Mouse (Mus musculus) liver, adult 2 months (tissue): Measurements from ENCODE around the gene Lrrc49. TPM values are rescaled to one million over a fixed set of nuclear protein-coding genes. Genes with fewer than 3 reads are reported as not detected.

Experiments used
- DNase-seq: peaks from one replicate; pipeline ENCODE4 v3.0.0-alpha.2; 2011; ENCODE audit warnings: low read depth, low spot score; ENCODE audit errors: extremely low read depth
- H3K27ac ChIP-seq: fragments of 200-500 bp; replicated peaks from 2 replicates; pipeline ENCODE4 v1.5.1; 2012; ENCODE audit warnings: low read depth, mild to moderate bottlenecking, control low read depth, inconsistent platforms, low read length; ENCODE audit not compliant: insufficient read depth
- H3K27me3 ChIP-seq: fragments of 200-500 bp; 2 replicates; pipeline ENCODE4 v1.6.1; 2012; ENCODE audit warnings: mild to moderate bottlenecking, moderate library complexity, low read length, inconsistent platforms; ENCODE audit not compliant: control insufficient read depth, insufficient read depth
- H3K36me3 ChIP-seq: fragments of 200-500 bp; 2 replicates; pipeline ENCODE4 v1.6.1; 2012; ENCODE audit warnings: low read length, inconsistent platforms; ENCODE audit not compliant: control insufficient read depth, insufficient read depth
- H3K4me1 ChIP-seq: fragments of 200-500 bp; 2 replicates; pipeline ENCODE4 v1.6.1; 2011; ENCODE audit warnings: low read length; ENCODE audit not compliant: control insufficient read depth, insufficient read depth
- H3K4me3 ChIP-seq: fragments of 200-500 bp; 2 replicates; pipeline ENCODE4 v1.5.1; 2011; ENCODE audit warnings: low read depth, mild to moderate bottlenecking, control low read depth, low read length, moderate library complexity; ENCODE audit not compliant: insufficient read depth
- H3K79me2 ChIP-seq: fragments of 200-500 bp; 2 replicates; pipeline ENCODE4 v1.6.1; 2012; ENCODE audit warnings: inconsistent platforms, mild to moderate bottlenecking, low read length, moderate library complexity; ENCODE audit not compliant: control insufficient read depth, insufficient read depth
- H3K9ac ChIP-seq: fragments of 200-500 bp; 2 replicates; pipeline ENCODE4 v1.6.1; 2012; ENCODE audit warnings: low read depth, mild to moderate bottlenecking, control low read depth, inconsistent platforms, low read length
- CTCF ChIP-seq: fragments of 200-500 bp; IDR thresholded peaks from 2 replicates; pipeline ENCODE4 v1.5.1; 2011; ENCODE audit warnings: low read depth, low read length, control low read depth
- POLR2A ChIP-seq: fragments of 200-500 bp; IDR thresholded peaks from 2 replicates; pipeline ENCODE4 v1.6.1; 2011; ENCODE audit warnings: low read length, control low read depth; ENCODE audit not compliant: insufficient read depth; ENCODE audit errors: extremely low read depth
- WGBS: fragments of 180-500 bp; shearing (Covaris S2); methylation state at CpG from one replicate; pipeline ENCODE4 v1.1.7; 2018; 5-methylcytosine and 5-hydroxymethylcytosine counted together
- polyA plus RNA-seq: library from polyadenylated mRNA; depleted of rRNA; stranded (reverse); fragments of >200 nt; gene quantifications from 2 replicates; pipeline ENCODE4 v1.2.3, GENCODE M21; 2012
- total RNA-seq: library from RNA; depleted of rRNA; stranded (reverse); fragments of >200 nt; gene quantifications from 2 replicates; pipeline ENCODE4 v1.2.3, GENCODE M21; 2014

Lrrc49 gene
- total and polyA plus RNA-seq, 2 experiments = 0.17 to 0.28 TPM

DNA sequence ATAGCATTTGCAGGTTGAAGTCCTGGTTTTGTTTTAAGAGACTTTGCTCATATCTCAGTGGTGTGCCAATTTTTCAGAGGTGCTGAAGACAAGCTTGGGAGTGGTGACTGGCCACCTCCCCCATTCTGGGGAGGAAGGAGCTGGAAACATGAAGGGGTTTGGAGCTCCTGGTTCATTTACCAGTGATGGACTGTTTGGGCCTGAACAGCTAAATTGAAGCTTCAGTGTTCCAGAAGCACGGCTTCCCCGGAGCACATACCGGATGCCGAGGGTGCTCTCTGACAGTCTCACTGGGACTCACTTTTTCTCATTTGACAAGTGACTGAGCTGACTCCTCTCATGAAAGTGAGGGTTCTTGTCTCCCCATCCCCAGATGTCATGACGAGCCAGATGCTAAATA lies 20.6 kb upstream of the Lrrc49 start:
- Histone ChIP-seq H3K27ac (no peak overlapping the region), H3K79me2 (no peaks in the 10 kb centered on the region), H3K27me3 (peaks cover 6% of the 10 kb centered on the region), H3K9ac (no peak overlapping the region), H3K4me1 (no peaks in the 10 kb centered on the region), H3K4me3 (no peak overlapping the region), H3K36me3 (no peaks in the 10 kb centered on the region)
- WGBS = 88% methylated on average over 5 of the region's 5 CpGs
- no peak for DNase-seq
- no peak for TF ChIP-seq POLR2A
- TF ChIP-seq CTCF = no peak

DNA sequence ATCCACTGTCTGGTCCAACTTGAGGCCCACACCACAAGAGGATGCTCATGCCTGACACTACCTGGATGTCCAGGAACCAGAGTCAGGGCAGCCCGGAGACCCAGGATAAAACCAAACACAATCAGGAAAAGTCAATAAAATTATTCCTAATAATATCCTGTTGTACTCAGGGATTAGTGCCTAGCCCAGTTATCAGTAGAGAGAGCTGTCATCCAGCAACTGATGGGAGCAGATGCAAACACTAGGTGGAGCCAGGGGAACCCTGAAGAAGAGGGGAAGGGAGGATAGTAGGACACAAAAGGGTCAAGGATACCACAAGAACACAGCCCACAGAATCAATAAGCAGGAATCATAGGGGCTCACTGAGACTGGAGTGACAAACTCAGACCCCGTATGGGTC lies 19.6 kb upstream of the Lrrc49 start:
- H3K36me3 ChIP-seq = no peaks in the 10 kb centered on the region
- TF ChIP-seq CTCF = no peak
- TF ChIP-seq POLR2A = no peak
- no peak for DNase-seq
- no peaks in the 10 kb centered on the region for H3K4me1 ChIP-seq
- 81% methylated on average over 2 of the region's 2 CpGs for WGBS
- H3K9ac ChIP-seq = no peak overlapping the region
- H3K27ac ChIP-seq = no peak overlapping the region
- H3K27me3 ChIP-seq = no peaks in the 10 kb centered on the region
- no peaks in the 10 kb centered on the region for H3K79me2 ChIP-seq
- no peak overlapping the region for H3K4me3 ChIP-seq

DNA sequence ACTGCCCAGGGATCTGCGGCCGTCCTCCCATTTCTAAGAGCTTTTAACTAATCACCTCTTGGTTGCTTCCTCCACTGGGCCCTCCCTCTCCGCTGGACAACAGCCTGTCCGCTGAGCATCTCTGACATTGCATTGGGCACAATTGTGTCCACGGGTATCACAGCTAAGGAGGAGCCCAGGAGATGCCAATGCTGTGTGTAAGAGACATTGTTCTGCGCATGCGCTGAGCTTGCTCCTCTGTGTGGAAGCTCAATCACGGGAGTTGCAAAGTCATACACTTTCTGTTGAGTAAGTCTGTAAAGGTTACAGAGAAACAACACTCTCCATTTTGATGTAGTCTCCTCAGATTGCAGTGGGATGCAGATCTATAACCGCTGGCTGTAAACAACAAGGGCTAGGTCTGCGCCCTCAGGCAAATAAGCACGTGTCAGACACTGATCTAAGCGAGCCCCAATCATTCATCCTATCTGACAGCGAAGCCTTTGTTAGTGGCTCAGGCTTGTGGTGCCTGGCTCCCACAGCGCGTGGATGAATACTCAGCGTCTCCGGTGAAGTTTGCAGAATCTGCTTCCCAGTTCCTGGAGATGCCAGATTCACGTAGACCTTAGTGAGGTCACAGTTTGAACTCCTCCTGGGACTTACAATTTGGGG lies 11.7 kb upstream of the Lrrc49 start:
- Histone ChIP-seq H3K4me3 (no peak overlapping the region), H3K27ac (no peak overlapping the region), H3K79me2 (no peaks in the 10 kb centered on the region), H3K4me1 (no peaks in the 10 kb centered on the region), H3K27me3 (no peaks in the 10 kb centered on the region), H3K36me3 (no peaks in the 10 kb centered on the region), H3K9ac (no peak overlapping the region)
- TF ChIP-seq POLR2A (no peak), CTCF (no peak)
- no peak for DNase-seq
- 77% methylated on average over 18 of the region's 18 CpGs for WGBS

DNA sequence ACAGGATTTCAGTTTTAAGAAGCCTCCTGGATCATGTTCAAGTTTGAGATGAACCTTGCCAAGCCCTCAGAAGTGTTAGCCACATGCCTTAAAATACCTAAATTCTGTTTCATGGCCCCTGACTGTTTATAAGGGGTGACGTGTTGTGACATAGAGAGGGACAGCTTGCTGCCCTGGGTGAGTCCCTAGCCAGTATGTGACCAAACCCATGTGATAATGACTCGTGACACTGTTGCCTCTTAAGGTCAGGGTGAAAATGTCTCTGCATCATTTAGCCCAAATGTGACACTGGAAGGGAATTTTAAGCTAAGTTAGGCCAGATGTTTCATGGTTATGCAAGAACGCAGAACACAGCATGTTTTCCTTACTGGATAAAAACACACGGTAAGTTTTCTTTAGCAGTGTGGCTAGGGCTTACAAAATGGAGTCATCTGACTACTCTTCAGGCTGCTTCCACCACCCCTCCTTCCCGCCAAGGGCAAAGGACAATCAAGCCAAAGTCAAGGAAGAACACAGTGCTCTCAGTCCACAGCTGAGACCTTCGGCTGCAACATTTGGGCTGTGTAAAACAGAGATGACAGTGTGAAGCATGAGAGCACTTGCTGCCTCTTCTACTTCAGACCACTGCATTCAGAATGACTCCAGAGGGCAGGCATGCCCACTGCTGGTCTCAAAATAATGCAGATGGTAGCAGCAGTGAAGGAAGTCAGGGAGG lies 8.5 kb upstream of the Lrrc49 start:
- Histone ChIP-seq H3K4me3 (no peak overlapping the region), H3K27me3 (no peaks in the 10 kb centered on the region), H3K36me3 (no peaks in the 10 kb centered on the region), H3K4me1 (no peaks in the 10 kb centered on the region), H3K9ac (no peak overlapping the region), H3K79me2 (no peaks in the 10 kb centered on the region), H3K27ac (no peak overlapping the region)
- TF ChIP-seq POLR2A = no peak
- TF ChIP-seq CTCF = no peak
- no peak for DNase-seq
- WGBS = 68% methylated on average over 6 of the region's 6 CpGs

DNA sequence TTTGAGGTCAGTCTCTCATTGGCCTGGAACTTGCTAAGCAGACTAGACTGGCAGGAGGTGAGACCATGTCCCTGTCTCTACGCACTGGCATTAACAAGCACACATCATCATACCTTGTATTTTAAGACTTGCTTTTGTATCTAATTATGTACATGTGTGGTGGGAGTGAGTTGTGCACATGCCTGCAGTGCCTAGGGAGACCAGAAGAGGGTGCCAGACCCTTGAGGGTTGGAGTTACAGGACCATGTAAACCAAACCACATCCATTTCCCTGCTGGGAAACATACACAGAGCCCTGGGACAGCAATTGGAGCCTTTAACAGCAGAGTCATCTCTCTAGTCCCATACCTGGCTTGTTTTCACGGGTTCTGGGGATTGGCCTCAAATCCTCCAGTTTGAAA lies 6.0 kb upstream of the Lrrc49 start:
- DNase-seq = no peak
- WGBS = 58% methylated on average over 2 of the region's 2 CpGs
- Histone ChIP-seq H3K27me3 (no peaks in the 10 kb centered on the region), H3K4me1 (no peaks in the 10 kb centered on the region), H3K4me3 (no peak overlapping the region), H3K79me2 (no peaks in the 10 kb centered on the region), H3K36me3 (no peaks in the 10 kb centered on the region), H3K27ac (no peak overlapping the region), H3K9ac (no peak overlapping the region)
- TF ChIP-seq CTCF (peak; percentile 27; the same call in 1 of the 2 replicates), POLR2A (no peak)

DNA sequence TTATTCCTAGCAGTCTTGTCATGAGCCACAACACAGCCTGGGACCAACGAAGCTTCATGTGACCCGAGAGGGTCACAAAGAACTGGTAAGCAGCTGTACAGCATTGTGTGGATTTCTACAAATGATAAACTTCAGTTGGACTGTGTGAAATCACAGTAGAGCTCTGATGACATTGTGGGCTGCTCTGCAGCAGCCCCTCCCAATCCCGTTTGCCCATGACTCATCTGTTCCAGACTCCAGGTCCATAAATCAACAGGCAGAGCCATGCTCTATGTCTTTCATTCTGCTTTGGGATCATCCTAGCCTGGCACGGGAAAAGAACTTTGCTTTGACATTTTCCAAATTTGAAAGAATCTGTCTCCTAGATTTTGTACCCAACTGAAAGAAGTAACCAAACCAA lies 4.7 kb upstream of the Lrrc49 start:
- H3K79me2 ChIP-seq = no peaks in the 10 kb centered on the region
- no peaks in the 10 kb centered on the region for H3K36me3 ChIP-seq
- H3K9ac ChIP-seq = no peak overlapping the region
- H3K4me3 ChIP-seq = no peak overlapping the region
- no peaks in the 10 kb centered on the region for H3K27me3 ChIP-seq
- no peak overlapping the region for H3K27ac ChIP-seq
- no peaks in the 10 kb centered on the region; the same call in 1 of the 2 replicates for H3K4me1 ChIP-seq
- no peak for TF ChIP-seq POLR2A
- no peak for TF ChIP-seq CTCF
- no peak for DNase-seq
- 56% methylated on average over 4 of the region's 4 CpGs for WGBS
